Mouse (Mus musculus) limb, embryonic 12.5 days (tissue): ENCODE measurements around the gene Gm10959. TPM values are rescaled to one million over a fixed set of nuclear protein-coding genes. Genes with fewer than 3 reads are reported as not detected.
"Not testable (repeated sequence)": the region's sequence is repeated elsewhere in the genome, so short reads cannot be mapped to it uniquely, and the experiment has no call there.

ENCODE experiments used
- ATAC-seq: fragments of 200-750 bp; cut with Nextera tagmentation; 2 replicates; pipeline ENCODE4 v1.8.0; 2017; ENCODE audit warnings: low read depth, moderate TSS enrichment; ENCODE audit not compliant: insufficient number of reproducible peaks, insufficient read depth, low FRiP score, low TSS enrichment
- H3K27ac ChIP-seq: fragments of 300-500 bp; sonication (generic); 2 replicates; pipeline ENCODE4 v1.5.1; 2016; ENCODE audit warnings: mild to moderate bottlenecking, moderate library complexity
- H3K27me3 ChIP-seq: fragments of 300-500 bp; sonication (generic); 2 replicates; pipeline ENCODE4 v1.6.1; 2016; ENCODE audit warnings: mild to moderate bottlenecking, moderate library complexity
- H3K36me3 ChIP-seq: fragments of 300-500 bp; sonication (generic); 2 replicates; pipeline ENCODE4 v1.6.1; 2016; ENCODE audit warnings: mild to moderate bottlenecking, moderate library complexity
- H3K4me1 ChIP-seq: fragments of 300-500 bp; sonication (generic); replicated peaks from 2 replicates; pipeline ENCODE4 v1.6.1; 2016
- H3K4me2 ChIP-seq: fragments of 300-500 bp; sonication (generic); 2 replicates; pipeline ENCODE4 v1.6.1; 2016; ENCODE audit warnings: mild to moderate bottlenecking, moderate library complexity
- H3K4me3 ChIP-seq: fragments of 300-500 bp; sonication (generic); replicated peaks from 2 replicates; pipeline ENCODE4 v1.5.1; 2016; ENCODE audit warnings: mild to moderate bottlenecking
- H3K9ac ChIP-seq: fragments of 300-500 bp; sonication (generic); replicated peaks from 2 replicates; pipeline ENCODE4 v1.6.1; 2016; ENCODE audit warnings: mild to moderate bottlenecking, moderate library complexity
- H3K9me3 ChIP-seq: fragments of 300-500 bp; sonication (generic); 2 replicates; pipeline ENCODE4 v1.6.1; 2016; ENCODE audit warnings: mild to moderate bottlenecking, moderate library complexity
- WGBS: fragments of 180-500 bp; shearing (Covaris S2); methylation state at CpG from one replicate; pipeline ENCODE4 v1.1.7; 2016; 5-methylcytosine and 5-hydroxymethylcytosine counted together
- polyA plus RNA-seq: library from polyadenylated mRNA; unstranded; fragments of >200 nt; fragmentation: Nextera tagmentation; extraction: Ambion mirVana; gene quantifications from 2 replicates; pipeline ENCODE4 v1.2.1, GENCODE M21; 2016

Gm10959 gene
- polyA plus RNA-seq, result not detected in 2 replicates

DNA sequence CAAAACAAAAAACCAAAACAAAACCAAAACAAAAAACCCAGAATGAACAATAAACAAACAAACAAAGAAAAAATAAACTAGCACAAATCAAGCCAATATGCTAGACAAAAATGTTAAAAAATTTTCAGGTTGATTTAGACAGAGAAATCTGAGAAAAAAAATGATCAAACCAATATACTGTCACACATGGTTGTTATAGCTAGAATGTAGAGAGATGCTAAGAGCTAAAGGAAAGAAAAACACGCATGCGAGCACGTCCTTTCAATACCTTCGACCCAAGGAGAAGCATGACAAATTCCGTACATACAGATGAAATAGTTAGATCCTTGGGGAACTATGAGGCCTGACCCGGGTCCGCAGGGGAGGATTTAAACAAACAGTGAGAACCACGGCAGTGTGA, at the start of gene Gm10959:
TSS of gene Gm10959 (minus strand) at position 101 of the 400 bp plus-strand sequence.
- ATAC-seq, result no peak
- WGBS, result 83% methylated on average over 8 of the region's 8 CpGs
- no peak within 1 kb of the TSS for H3K4me3 ChIP-seq

DNA sequence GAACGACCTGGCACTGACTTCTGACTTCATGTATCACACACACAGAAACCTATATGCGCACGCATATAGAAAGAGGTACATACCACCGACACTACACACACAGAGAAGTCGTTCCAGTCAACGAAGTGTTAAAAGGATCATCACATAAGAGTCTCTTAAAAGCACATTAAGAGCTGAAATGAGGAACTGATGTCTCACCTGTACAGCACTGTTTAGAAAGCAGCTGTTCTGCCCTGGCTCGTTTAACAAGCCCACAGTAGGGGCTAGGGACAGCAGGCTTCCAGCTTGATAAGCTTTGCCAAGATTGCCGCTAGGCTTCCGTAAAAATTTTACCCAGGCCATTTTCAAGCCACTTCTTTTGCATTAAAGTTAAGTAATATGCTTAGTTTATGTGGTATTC, 49.2 kb upstream of the Gm10959 start:
- H3K27ac ChIP-seq, result no peak overlapping the region
- no peaks in the 10 kb centered on the region for H3K9me3 ChIP-seq
- peaks cover 14% of the 10 kb centered on the region for H3K4me1 ChIP-seq
- WGBS, result 80% methylated on average over 9 of the region's 9 CpGs
- peaks cover 6% of the 10 kb centered on the region for H3K36me3 ChIP-seq
- H3K27me3 ChIP-seq, result no peaks in the 10 kb centered on the region
- no peak overlapping the region for H3K4me3 ChIP-seq
- H3K9ac ChIP-seq, result no peak overlapping the region
- H3K4me2 ChIP-seq, result no peak overlapping the region
- ATAC-seq, result no peak

More for the DNA sequence above, at the start of gene Gm10959:
- no peak within 1 kb of the TSS for H3K9ac ChIP-seq
- H3K4me2 ChIP-seq, result no peak within 1 kb of the TSS
- H3K27ac ChIP-seq, result no peak within 1 kb of the TSS
- H3K36me3 ChIP-seq, result no peaks in the 10 kb centered on the region
- H3K9me3 ChIP-seq, result no peaks in the 10 kb centered on the region
- H3K27me3 ChIP-seq, result no peaks in the 10 kb centered on the region
- H3K4me1 ChIP-seq, result no peaks in the 10 kb centered on the region

DNA sequence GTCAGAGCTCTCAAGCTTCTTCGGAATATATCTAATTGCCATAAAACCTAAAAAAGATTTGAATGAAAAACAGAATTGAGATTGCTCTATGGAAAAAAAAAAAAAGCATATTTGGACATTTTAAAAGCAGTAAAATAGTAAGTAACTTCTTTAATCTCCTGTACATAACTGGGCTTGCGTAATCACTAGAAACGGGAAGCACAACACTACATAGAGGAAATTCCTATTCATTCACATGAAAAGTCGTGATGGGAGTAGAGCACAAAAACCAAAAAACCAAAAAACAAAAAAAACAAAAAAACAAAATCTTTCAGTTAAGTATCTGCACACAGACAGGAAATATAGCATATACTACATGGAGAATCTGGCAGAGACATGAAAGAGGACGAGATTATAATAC, 45.1 kb upstream of the Gm10959 start:
- no peak for ATAC-seq
- Histone ChIP-seq H3K27me3 (no peaks in the 10 kb centered on the region), H3K36me3 (peaks cover 13% of the 10 kb centered on the region), H3K27ac (no peak overlapping the region), H3K4me3 (no peak overlapping the region), H3K9ac (no peak overlapping the region), H3K4me1 (no peaks in the 10 kb centered on the region), H3K9me3 (no peaks in the 10 kb centered on the region), H3K4me2 (no peak overlapping the region)
- 93% methylated on average over 5 of the region's 5 CpGs for WGBS

DNA sequence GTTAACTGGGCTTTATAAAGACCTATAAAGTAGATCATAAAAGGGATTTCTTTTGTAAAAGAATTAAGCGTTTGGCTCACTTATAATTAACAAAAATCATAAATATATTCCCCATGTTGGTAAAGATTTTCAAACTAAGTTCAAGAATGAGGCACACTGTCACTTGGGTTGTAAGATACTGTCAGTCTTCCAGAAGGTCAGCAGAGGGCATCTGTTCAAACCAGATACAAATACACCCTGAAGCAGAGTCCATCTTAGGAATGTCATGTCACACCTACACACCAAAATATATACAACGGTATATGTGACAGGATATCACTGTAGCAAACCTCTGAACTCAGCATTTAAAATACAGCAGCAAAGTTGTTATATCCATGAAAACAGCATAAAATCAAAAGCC, 31.0 kb upstream of the Gm10959 start:
- H3K4me3 ChIP-seq, result no peak overlapping the region
- no peaks in the 10 kb centered on the region for H3K9me3 ChIP-seq
- WGBS, result 90% methylated on average over 2 of the region's 2 CpGs
- H3K4me1 ChIP-seq, result no peaks in the 10 kb centered on the region
- H3K4me2 ChIP-seq, result no peak overlapping the region
- ATAC-seq, result no peak
- no peaks in the 10 kb centered on the region for H3K27me3 ChIP-seq
- H3K27ac ChIP-seq, result no peak overlapping the region
- H3K36me3 ChIP-seq, result peaks cover 33% of the 10 kb centered on the region
- H3K9ac ChIP-seq, result no peak overlapping the region

DNA sequence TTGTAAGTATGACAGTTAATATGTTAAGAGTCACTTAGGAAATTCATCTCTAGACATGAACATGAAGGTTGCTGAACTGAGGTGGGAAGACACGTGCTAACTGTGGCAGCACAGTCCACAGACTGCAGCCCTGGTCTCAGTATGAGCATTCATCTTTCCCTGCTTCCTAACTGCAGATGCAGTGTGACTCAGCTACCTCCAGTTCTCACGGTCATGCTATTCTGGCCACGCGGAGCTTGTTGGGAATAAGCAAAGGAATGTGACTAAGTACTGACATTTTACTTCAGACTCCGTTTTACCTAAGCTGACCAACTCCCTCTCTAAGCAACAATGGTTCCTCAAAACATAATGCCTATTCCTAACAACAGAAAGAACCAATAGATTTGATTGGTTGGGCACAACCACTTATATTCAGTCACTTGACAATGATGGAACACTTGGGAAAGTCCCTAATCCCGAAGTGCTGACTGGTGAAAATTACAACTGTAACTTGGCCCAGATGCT, 24.3 kb upstream of the Gm10959 start:
- no peak overlapping the region for H3K27ac ChIP-seq
- ATAC-seq, result no peak
- no peak overlapping the region for H3K4me2 ChIP-seq
- H3K9ac ChIP-seq, result no peak overlapping the region
- no peaks in the 10 kb centered on the region for H3K9me3 ChIP-seq
- H3K4me1 ChIP-seq, result no peaks in the 10 kb centered on the region; the same call in 1 of the 2 replicates
- no peaks in the 10 kb centered on the region for H3K27me3 ChIP-seq
- H3K4me3 ChIP-seq, result no peak overlapping the region
- H3K36me3 ChIP-seq, result peaks cover 7% of the 10 kb centered on the region; the same call in 1 of the 2 replicates
- 83% methylated on average over 6 of the region's 6 CpGs for WGBS

DNA sequence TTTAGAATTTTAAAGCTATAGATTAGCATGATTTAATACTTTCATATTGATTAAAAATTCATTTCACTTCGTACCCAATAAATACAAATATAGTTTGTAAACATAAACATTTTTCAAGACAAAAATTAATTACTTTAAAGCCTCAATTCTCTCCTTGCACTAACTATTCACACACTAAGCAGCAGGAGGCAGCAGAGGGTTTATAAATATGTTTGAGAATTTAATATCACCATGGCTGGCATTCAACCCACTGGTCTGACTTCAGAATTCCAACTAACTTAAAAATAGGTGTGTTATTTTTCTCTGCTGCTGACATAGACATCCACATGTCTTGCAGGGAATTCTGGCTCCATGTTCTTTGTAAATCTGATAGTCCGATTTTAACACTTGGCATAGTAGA, 20.1 kb upstream of the Gm10959 start:
- no peak overlapping the region for H3K9ac ChIP-seq
- no peak overlapping the region for H3K4me3 ChIP-seq
- H3K4me1 ChIP-seq, result no peaks in the 10 kb centered on the region; the same call in 1 of the 2 replicates
- no peaks in the 10 kb centered on the region for H3K9me3 ChIP-seq
- H3K4me2 ChIP-seq, result no peak overlapping the region
- ATAC-seq, result no peak
- no peak overlapping the region for H3K27ac ChIP-seq
- H3K36me3 ChIP-seq, result peaks cover under 1% of the 10 kb centered on the region; the same call in 1 of the 2 replicates
- 86% methylated on average over 2 of the region's 2 CpGs for WGBS
- H3K27me3 ChIP-seq, result no peaks in the 10 kb centered on the region

DNA sequence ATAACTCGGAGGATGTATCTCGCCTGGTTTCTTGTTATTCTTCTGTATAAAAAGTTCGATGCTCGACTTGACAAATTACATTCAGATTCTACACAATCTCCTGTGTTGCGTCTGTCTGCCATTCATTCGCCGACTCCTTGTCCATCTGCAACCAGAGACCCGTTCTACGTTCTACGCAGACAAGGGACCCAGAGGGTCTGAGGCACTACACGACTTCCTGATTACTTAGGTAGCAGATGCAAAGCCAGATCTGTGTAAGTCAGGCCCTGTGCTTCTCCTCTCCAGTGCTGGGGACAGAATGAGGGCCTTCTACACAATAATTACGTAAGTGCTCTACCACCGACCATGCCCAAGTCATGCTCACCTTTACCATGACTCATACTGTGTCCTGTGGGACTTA, 18.0 kb upstream of the Gm10959 start:
- ATAC-seq, result not testable (repeated sequence)

DNA sequence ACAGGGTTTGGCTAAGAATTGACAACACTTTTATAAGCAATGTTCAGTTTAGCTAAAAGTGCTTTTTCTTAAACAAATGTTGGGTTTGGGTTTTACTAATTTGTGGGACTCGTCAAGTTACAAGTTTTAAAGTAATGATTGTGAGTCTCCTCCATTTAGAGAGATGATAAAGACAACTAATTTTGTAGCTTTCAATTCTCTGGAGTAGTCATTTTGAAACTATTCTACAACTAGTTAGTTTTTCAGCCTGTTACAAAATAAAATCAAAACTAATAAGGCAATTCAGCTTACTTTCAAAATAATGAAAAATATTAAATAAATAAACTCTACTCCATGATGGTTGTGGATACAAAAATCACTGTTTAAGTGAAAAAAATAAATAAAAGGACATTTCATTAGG, 13.3 kb upstream of the Gm10959 start:
- H3K9ac ChIP-seq, result no peak overlapping the region
- 75% methylated on average over 1 of the region's 1 CpGs for WGBS

More for the DNA sequence above, 18.0 kb upstream of the Gm10959 start:
- not testable (repeated sequence) for H3K4me1 ChIP-seq, H3K27ac ChIP-seq, H3K4me3 ChIP-seq, H3K4me2 ChIP-seq, H3K27me3 ChIP-seq, H3K36me3 ChIP-seq, H3K9me3 ChIP-seq, H3K9ac ChIP-seq
- WGBS, result 87% methylated on average over 13 of the region's 13 CpGs

DNA sequence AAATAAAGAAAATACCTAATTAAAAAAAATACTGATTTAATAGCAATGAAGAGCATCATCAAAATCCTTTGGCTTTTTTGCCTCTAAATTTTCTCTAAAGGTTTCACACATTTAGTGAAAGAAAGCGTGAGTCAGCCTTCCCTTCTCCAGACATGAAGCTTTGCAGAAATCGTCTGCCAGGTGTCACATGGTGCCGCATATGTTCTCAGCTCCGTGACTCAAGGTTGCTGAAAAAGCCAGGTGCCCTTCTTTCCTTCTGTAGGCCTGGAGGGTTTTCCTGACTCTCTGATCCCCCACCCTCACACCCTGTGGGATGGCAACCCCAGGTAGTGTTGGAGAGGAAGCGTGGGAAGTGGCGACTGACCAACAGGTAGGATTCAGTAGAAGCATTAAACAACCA, 10.6 kb upstream of the Gm10959 start:
- ATAC-seq, result no peak
- Histone ChIP-seq H3K36me3 (peaks cover 25% of the 10 kb centered on the region), H3K4me3 (no peak overlapping the region), H3K4me1 (0 out of 2 replicates have a peak, but pooled peaks cover 2% of the 10 kb centered on the region), H3K27ac (no peak overlapping the region), H3K27me3 (no peaks in the 10 kb centered on the region), H3K4me2 (no peak overlapping the region), H3K9ac (no peak overlapping the region), H3K9me3 (no peaks in the 10 kb centered on the region)
- WGBS, result 89% methylated on average over 6 of the region's 6 CpGs

More for the DNA sequence above, 13.3 kb upstream of the Gm10959 start:
- Histone ChIP-seq H3K4me3 (no peak overlapping the region), H3K36me3 (peaks cover 15% of the 10 kb centered on the region; the same call in 1 of the 2 replicates), H3K9me3 (no peaks in the 10 kb centered on the region), H3K4me1 (no peaks in the 10 kb centered on the region), H3K4me2 (no peak overlapping the region), H3K27ac (no peak overlapping the region), H3K27me3 (no peaks in the 10 kb centered on the region)
- ATAC-seq, result no peak

DNA sequence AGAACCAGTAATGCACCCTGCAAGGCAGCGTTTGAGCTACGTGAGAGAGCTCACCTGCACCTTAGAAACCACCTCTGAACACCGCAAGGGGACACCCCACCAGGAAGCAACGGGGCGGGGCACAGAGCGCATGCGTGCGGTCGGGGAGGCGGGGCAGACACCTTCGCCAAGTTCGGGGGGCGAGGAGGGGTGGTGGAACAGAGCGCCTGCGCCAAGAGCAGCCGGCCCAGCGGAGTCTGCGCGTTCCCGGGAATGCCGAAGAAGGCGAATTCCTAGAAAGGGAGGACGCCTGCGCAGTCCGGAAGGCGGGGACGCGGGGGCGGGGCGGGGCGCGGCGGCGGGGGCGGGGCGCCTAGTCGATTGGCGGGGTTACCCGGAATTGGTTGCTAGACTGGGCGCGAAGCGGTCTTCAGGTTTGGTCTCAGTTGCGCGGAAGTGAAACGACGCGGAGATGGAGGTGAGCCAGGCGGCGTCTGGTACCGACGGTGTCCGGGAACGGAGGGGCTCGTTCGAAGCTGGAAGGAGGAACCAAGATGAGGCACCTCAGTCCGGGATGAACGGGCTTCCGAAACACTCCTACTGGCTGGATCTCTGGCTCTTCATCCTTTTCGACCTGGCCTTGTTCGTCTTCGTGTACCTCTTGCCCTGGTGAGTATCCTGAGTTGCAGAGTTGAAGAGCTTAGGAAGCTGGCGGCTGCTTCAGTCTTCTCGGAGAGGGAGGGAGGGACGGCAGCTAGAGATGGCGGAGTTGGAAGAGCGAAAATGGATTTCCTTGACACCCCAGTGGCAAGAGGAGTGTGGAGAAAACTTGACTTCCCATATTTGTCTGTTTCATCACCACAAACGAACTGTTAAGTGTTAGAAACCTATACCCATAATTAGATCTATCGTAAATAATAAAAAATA, 5.1 kb upstream of the Gm10959 start, which contains the start of gene 1810037I17Rik:
TSS of gene 1810037I17Rik (plus strand) at position 195 of the 906 bp plus-strand sequence.
- Histone ChIP-seq H3K9ac (peak within 1 kb of the TSS; percentile 63), H3K27me3 (no peaks in the 10 kb centered on the region), H3K36me3 (peaks cover 12% of the 10 kb centered on the region), H3K4me1 (0 out of 2 replicates have a peak, but pooled peaks cover 2% of the 10 kb centered on the region), H3K4me2 (peak within 1 kb of the TSS; percentile 66), H3K27ac (peak within 1 kb of the TSS; percentile 86), H3K4me3 (peak within 1 kb of the TSS; percentile 58), H3K9me3 (no peaks in the 10 kb centered on the region)
- peak; percentile 95 for ATAC-seq
- 1% methylated on average over 68 of the region's 68 CpGs for WGBS

DNA sequence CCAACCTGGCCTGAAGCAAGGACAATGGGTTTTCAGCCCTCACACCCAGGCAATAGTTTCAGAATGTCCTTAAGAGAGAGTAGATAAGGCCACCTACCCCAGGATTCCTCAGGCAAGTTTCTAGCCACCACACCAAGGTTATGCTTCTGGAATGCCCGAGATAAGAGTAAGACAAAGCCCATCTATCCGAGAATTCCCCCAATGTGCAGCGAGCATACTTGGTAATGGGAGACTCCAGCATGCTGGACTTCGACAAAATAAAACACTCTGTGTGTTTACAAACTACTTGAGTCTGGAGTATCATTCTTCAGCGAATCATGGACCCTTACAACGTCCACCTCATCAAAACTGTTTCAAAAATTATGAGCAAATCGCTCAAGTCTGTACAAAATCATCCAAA, 4.0 kb upstream of the Gm10959 start:
- WGBS, result 72% methylated on average over 7 of the region's 7 CpGs
- no peaks in the 10 kb centered on the region for H3K9me3 ChIP-seq
- H3K27ac ChIP-seq, result no peak overlapping the region
- H3K27me3 ChIP-seq, result no peaks in the 10 kb centered on the region
- H3K4me2 ChIP-seq, result peak overlapping the region; percentile 66; the same call in 1 of the 2 replicates
- peaks cover 12% of the 10 kb centered on the region for H3K36me3 ChIP-seq
- 0 out of 2 replicates have a peak, but pooled peaks cover 2% of the 10 kb centered on the region for H3K4me1 ChIP-seq
- H3K4me3 ChIP-seq, result peak overlapping the region; percentile 58
- no peak overlapping the region for H3K9ac ChIP-seq
- no peak for ATAC-seq
